ENCODE assay signal across 24 mouse cellular contexts in the genomic region with DNA sequence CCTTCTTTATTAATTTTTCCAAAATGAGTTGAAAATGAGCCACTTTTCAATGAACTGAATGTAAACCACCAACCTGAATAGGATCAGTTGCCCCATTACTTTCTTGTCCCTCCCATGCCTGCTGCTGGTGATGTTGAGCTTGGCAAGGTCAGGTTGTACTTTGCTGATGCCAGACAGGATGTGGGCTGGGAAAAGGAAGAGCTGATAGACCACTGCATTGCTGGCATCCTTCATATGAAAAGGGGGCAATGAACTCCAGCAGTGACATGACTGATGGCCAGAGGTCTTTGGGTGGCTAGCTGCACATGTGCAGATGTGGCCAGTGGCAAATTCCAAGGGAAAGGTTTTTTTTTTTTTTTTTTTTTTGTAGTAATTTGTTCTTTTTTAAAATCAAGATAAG.
DNase-seq lines count a peak whose midpoint lies in the region; ATAC-seq lines count a peak whose summit lies in the region.
"Had no signal": no experiment of that assay in that cellular context is flagged by ENCODE, and none has a peak within 500 bp of the region (broad histone marks: within the 10 kb centered on the region; RNA-seq: fewer than 3 reads in every experiment).

No protein-coding gene starts in this region.

- peak; percentile 26 for DNase-seq in kidney, adult 11 months
- DNase-seq in kidney, postnatal 4 days, result no peak
- peak; percentile 11 to 20 for DNase-seq in kidney, postnatal 36 days
- DNase-seq in 3T3-L1 (ENCODE audit: low read depth, low spot score), result peak; percentile 65
- DNase-seq in layer of hippocampus, postnatal 25 days (ENCODE audit: extremely low spot score in 1 of 2, low spot score in 1 of 2), result no peak
- DNase-seq: cerebellum, adult 8-10 months; cerebellum, postnatal 25 days; gastrocnemius, postnatal 14 days; heart, postnatal 10 days; layer of hippocampus, postnatal 36 days; left cerebral cortex, postnatal 4 days; liver, postnatal 0 days; thymus, postnatal 4 days had no signal

- no peaks in the 10 kb centered on the region for H3K4me1 ChIP-seq in kidney, embryonic 15.5 days
- H3K4me1 ChIP-seq: midbrain, embryonic 12.5 days had no signal

- H3K4me2 ChIP-seq in kidney, embryonic 15.5 days, result no peak overlapping the region
- H3K4me2 ChIP-seq: heart, embryonic 13.5 days; liver, embryonic 12.5 days; midbrain, embryonic 12.5 days had no signal

- no peaks in the 10 kb centered on the region for H3K9me3 ChIP-seq in kidney, embryonic 15.5 days (replicated peaks)
- H3K9me3 ChIP-seq: heart, embryonic 13.5 days; liver, embryonic 12.5 days; midbrain, embryonic 12.5 days had no signal

- H3K27me3 ChIP-seq in kidney, embryonic 15.5 days, result no peaks in the 10 kb centered on the region
- H3K27me3 ChIP-seq: heart, embryonic 13.5 days; liver, embryonic 12.5 days; midbrain, embryonic 12.5 days; Patski had no signal

- no peak for ATAC-seq in kidney, embryonic 15.5 days (replicated peaks; ENCODE audit: low FRiP score)
- ATAC-seq in common myeloid progenitor, adult 5-6 weeks (replicated peaks; ENCODE audit: low read depth, poor library complexity, severe bottlenecking), result peak; percentile 88
- ATAC-seq: forebrain, embryonic 14.5 days; hindbrain, embryonic 16.5 days; liver, embryonic 12.5 days; liver, postnatal 0 days; lung, postnatal 0 days; Patski had no signal

- no peak overlapping the region for H3K27ac ChIP-seq in kidney, embryonic 15.5 days
- H3K27ac ChIP-seq: heart, embryonic 13.5 days; kidney, postnatal 0 days; liver, embryonic 12.5 days; macrophage; midbrain, embryonic 12.5 days had no signal

- no peak overlapping the region for H3K9ac ChIP-seq in kidney, embryonic 15.5 days
- H3K9ac ChIP-seq: heart, embryonic 13.5 days; liver, embryonic 12.5 days; liver, postnatal 0 days; midbrain, embryonic 12.5 days had no signal

- no peaks in the 10 kb centered on the region for H3K36me3 ChIP-seq in kidney, embryonic 15.5 days
- H3K36me3 ChIP-seq: heart, embryonic 13.5 days; liver, embryonic 12.5 days; midbrain, embryonic 12.5 days had no signal

- no peak overlapping the region for H3K4me3 ChIP-seq in kidney, embryonic 15.5 days (replicated peaks)
- H3K4me3 ChIP-seq: heart, embryonic 13.5 days; liver, embryonic 12.5 days; midbrain, embryonic 12.5 days had no signal

Comparison
In these comparisons a context has a peak if more than half of its experiments do, and no peak if none do; other contexts are left out.
1. DNase-seq: peak in kidney, adult 11 months (single experiment), kidney, postnatal 36 days (2 of 2) and 3T3-L1 (single experiment); none in kidney, postnatal 4 days (0 of 2) and layer of hippocampus, postnatal 25 days (0 of 2).